Mouse (Mus musculus) c-Kit-positive CD71-positive TER-119-negative erythroid progenitor cells, embryonic 14.5 days (primary cell): Measurements from ENCODE around the gene Gm10964.
A peak's percentile ranks its signal among the peaks of the same experiment; 100 is the strongest.

Source experiments
- DNase-seq: peaks from one replicate; pipeline ENCODE4 v3.0.0-alpha.2; 2013; ENCODE audit warnings: low read depth

Gm10964 gene

DNA sequence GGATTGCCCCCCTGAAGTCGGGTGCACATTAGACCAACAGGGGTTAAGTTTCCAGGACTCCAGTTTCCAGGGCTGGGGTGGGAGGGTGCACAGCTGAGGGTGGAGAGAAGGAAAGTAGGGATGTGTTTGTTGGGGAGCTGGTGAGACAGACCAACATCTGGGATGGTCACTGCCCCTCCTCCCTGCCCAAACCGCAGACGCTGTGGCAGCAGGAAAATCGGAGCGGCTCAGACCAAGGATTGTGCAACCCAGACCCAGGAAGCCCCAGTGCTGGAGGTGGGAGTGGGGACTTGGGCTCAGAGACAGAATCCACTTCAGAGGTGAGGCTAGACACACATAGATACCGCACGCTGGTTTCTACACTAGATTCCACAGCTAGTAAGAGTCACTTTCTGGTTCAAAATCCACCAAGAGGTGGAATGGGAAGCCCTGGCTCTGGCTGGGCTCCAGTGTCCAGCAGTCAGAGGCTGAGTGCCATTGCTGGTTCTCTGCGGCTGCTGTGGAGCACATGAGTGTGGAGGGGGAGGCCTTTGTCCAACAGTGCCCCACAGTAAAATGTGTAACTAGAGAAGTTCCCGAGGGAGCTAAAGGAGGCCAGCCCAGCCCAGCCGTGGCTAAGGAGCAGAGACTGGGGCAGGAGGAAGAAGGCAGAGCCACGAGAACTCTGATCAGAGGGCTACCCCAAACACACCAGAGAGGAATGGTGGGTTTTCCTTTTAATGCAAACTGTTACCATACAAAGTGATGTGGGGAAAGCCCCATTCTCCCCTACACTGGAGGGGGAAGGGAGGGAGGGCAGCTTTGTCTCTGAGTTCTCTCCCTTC is 4.3 kb upstream of the Gm10964 start:
- DNase-seq, result no peak

DNA sequence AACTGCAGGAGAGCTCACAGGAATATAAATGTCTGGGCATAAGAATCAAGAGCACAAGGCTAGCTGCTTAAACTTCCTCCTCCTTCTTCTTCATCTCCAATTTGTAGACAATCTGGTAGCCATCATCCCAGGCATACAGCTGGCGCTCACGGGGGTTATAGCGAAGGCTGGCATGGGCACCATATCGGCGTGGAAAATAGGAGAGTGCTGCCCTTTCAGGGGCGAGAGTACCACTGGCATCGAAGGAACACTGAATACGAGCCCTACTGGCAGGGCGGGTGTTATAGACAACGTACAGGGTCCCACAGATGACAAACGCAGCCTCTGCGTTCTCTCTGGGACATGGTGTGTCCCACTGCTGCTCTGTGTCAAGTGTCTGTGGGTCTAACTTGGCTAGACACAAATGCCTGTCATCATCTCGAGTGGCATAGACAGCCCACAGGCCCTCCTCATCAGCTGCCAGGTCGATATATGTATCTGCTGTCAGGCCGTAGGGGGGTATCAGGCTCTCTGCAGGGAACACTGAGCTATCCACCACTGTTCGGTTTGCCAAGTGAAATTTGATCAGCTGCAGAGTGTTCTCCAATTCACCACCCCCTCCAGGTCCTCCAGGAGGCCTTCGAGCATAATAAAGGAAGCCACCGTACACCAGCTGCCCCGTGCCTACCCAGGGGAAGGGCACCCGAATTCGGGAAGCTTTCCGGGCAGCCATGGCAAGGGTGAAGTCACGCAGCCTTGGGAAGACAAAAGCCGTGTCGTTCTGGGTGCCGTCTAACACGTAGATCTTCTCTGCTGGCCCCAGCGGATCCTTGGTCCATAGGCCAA is 3.2 kb upstream of the Gm10964 start:
- no peak for DNase-seq

DNA sequence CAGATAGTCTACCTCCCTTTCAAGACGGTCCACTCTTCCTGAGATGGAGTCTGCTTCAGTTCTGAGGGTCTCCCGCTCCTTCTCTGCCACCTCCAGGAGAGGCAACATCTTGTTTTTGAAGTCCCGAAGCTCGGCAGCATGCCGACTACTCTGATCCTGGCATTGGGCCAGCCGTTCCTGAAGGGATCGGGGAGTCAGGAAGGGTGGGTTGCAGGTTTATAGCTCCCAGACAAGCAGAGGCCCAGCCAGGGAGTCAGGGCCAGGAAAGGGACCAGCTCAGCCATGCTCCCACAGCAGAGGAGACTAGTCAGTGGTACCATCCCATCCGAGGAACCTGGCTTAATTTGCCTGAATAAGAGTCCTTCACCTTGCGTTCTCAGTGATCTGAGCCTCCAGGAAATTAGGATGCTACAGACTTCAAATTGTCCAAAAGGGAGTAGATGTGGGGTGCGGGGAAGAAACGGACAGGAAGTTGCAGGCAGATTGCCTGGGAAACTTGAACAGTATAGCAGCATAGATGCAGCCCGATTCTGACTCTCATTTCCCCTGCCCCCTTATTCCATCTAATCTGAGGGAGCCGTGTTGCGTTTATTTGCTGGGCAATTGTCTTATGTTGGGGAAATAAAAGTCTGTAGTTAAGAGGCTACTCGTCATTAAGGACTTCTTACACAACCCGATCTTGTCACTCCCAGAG is 2.0 kb upstream of the Gm10964 start:
- no peak for DNase-seq

DNA sequence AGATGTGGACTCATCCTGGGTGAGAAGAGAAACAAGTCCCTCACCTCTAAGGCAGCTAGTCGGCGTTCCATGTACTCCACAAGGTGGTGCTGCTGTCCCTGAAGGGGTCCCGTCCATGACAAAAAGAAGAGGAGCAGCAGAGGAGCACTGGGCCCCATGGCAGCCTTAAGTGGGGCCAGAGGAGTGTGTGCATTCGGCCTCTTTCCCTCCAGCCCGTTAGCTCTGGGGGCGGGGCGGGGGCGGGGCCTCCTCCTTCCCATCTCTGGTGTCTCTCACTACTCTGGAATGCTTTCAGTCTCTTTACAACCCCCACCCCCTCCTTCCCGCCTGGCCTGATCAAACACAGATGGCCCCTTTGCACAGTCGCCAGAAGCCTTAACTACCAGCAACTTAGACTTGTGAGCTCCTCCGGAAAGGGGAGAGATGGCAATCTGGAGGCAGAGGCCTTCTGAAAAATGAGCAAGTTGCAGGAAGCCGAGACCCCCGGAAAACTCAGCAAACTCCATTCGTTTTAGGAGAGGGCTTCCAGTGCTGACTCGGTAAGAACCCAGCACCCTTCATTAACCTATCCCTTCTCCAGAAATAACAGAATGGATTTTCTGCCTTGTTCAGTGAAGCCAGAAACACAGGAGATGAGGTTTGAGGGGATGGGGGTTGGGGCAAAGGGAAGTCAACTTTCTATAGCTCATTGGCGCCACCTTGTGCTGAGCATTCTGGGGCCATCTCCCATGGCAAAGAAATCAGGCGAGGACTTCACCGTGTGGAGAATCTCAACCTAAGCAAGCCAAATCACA is 1.2 kb upstream of the Gm10964 start, which contains the start of gene Olfml3:
Gene Olfml3 (minus strand): TSS at position 224 of the 794 bp plus-strand sequence.
- DNase-seq, result peak; percentile 71

DNA sequence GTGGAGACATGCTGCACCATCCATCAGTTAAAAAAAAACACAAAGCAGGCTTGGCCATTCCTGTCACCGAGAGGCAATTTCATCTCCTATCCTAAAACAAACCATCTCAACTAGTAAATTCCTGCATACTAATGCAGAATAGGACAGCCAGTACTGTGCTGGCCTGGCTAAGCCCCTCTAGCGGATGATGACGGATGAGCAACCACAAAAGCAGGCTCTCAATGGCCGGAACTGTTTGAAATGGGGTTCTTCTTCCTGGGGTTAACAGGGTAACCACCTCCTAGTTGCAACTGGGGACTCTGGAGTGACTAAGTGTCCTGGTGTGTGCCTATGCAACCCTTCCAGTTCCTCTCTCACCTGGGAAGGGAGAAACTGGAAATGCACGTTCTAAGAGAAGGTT is 1.2 kb downstream of the Gm10964 start:
- no peak for DNase-seq

DNA sequence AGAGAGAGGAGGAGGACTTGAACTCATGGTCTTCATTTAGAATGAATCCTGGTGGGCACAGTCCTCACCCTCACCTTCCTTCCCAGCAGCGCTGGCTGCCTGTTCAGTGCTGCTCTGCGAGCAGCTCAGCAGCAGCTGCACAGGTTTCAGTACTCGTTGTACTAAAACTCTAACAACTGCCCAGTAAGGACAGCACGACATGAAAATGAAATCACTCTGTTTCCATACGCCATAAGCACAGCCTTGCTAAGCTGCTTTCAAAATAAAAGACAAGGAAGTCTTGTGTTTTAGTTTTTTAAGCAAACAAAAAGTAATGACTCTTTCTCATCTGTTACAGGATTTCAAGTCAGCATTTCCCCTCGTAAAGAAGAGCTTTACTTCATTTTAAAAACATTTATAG is 4.0 kb downstream of the Gm10964 start:
- DNase-seq, result no peak

DNA sequence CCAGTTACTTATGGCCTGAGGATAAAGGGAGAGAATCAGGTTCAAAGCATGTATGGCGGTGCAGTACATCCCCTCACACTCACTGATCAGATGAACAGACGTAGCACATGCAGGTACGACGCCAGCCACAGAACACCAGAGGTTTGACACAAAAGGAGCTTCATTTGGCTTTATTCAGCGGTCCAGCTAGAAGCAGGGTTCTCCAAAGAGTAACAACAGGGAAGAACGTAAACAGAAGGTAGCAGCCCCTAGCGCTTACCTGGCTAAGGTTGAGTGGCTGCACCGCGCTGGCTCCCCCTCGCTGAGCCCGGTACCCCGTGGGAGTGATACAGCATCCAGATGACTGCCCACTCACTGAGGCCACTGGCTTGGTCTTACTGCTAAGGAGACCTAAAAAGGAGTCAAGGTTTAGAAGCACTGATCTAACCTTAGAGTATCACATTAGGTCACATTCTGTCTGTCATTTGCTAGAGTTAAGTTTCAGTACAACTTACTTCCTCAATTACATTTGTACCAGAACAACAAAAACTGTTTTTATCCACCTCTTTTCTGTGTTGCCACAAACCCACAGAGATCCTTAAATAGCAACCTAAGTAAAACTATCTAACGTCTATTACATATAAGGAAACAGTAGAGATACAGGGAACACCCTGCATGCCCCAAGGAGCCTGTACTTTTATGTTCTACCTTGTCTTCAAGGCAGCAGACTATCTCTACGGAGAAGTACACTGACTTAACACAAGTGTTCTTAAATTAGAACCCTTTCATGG is 6.0 kb downstream of the Gm10964 start:
- no peak for DNase-seq

DNA sequence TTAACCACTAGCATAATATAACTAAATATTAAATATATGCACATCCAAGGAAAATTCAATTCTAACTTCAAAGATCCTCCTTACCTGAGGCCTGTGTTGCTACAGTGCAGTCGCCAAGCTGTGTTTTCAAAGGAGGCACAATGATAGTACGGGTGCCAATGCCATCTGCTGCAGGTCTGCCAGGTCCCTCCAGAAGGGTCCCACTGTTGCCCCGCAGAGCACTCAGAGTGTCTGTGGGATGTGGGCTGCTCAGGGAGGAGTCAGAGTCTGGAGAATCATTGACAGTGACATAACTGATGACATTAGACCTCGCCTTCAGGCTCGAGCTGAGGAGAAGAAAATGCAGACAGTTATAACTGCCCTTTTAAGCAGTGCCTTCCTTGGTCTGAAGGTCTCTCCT is 7.5 kb downstream of the Gm10964 start:
- no peak for DNase-seq

DNA sequence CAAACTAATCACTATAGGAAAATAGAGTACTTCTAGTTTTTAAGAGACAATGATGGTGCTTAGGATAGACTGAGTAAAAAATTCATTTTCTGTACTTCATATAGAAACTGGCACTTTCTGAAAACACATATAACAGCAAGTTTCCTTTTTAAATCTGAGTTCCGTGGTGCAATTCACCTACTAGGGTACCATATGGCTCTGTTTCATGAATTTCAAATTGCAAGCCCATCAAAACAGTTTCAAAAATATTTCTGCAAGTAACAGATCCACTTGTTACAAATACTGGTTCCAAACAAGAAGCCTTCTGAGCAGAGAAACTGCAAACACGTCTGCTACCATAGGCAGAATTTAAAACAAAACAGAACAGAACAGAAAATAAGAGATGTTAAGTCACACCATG is 12.4 kb downstream of the Gm10964 start:
- DNase-seq, result no peak

DNA sequence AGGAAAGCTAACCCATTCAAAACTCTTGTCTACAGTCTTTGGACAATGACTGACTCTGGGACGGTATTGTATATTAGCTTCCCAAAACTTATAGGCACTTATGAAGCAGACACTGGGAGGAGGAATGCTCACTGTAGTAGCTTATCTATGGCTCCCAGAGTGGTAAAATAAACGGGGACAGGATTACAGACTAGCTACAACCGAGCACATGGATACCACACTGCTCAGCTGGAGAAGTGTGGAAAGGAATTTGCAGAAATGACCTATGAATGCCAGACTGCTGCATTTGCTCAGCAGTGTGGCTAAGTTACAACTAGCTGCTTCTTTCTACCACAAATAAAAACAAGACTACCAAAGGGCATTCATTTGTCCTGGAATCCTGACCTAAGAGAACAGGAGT is 16.2 kb downstream of the Gm10964 start:
- DNase-seq, result no peak

DNA sequence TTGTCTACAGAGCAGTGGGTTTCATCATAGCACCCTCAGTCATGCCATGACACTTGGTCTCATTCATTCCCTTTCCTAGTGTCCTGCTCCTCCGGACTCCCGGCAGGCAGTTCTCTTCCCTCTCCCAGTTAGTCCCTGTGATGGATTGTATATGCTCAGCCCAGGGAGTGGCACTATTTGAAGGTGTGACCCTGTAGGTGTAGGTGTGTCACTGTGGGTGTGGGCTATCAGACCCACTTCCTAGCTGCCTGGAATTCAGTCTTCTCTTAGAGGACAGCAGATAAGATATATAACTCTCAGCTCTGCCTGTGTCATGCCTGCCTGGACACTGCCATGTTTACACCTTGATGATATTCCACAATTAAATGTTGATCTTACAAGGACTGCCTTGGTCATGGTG is 17.8 kb downstream of the Gm10964 start:
- no peak for DNase-seq

DNA sequence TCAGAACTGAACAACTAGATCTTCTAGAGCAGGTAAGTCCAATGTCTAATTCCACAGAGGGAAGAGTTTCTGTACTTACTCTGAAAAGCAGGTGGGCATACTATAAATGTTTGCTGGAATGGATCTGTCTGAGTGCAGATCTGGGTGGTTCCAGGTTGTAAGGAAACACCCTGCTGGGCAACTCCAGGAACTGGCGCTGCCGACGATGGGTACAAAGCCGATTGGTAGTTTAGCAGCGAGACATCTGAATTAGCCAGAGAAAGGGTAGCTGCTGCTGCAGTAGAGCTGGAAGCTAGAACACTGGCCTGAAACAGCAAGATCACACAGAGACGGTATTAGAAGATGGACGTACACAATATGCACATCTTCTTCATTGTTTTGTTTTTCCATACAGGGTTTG is 19.3 kb downstream of the Gm10964 start:
- DNase-seq, result no peak

DNA sequence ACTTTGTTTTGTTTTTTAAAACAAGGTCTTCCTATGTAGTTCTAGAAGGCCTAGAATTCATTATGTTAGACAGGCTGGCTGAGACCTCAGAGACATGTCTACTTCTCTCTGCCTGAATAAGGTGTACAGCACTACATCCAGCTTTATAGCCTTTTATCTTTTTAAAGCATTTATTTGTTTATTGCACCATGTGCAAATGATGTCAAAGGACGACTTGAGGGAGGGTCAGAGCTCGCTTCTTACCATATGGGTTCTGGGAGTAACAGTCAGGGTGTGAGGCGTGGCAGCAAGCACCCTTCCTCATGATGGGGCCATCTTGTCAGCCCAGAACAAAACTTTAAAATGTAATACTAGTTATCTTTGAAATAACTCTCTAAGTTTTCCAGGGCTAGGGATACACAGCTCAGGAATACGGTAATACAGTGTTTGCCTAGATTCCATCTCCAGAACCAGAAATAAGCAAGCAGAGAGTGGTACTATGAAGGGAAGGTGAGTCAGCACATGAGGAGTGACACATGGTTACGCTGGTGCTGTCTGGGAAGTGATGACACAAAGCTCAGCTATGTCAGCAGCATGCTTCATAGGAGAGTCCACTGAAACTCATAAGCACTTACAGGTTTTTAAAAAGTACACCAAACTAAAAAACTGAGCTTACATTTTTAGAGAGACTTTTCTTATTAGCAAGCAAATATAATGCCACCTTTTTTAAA is 20.2 kb downstream of the Gm10964 start:
- no peak for DNase-seq

DNA sequence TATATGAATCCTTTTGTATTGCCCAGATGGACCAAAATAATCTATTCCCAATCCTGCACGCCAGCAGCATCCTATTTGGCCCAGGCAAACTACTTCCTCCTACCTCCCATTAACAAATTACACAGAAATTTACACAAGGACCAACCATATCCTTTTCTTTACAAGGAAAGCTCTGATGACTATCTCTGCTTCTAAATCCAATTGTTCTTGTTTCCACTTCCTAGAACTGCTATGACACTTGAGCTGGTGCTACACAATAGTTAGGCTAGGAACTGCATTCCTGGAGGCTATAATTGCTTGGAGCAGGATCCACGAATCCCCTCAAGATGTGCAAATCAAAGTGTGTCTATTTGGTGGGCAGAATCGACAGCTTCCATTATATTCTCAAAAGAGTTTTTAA is 27.6 kb downstream of the Gm10964 start:
- no peak for DNase-seq

DNA sequence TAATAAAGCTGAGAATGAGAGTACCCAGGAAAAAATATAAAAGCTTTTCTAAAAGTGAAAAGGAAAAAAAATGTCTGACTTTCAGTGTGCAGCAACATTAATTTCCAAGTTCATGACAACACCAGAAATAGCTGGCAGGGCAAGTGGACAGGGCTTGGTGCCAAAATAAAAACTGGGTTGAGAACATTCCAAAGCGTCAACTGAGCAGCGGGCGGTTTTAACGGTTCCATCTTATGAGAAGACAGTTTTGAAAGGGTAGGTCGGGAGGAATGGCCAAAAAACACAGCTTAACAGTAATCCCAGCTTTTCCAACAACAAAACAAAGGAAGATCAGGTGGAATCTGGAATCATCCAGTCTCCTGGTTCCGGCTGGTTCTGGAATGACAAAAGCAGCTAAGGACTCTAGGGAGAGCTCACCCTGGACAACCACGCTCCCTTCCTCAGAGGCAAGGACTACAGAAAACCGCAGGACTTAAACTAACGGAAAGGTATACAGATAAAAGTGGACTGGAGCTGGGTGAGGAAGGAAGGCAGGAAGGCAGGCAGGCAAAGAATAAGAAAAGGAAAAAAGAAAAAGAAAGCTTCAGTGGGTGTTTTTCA is 32.5 kb downstream of the Gm10964 start:
- no peak for DNase-seq

DNA sequence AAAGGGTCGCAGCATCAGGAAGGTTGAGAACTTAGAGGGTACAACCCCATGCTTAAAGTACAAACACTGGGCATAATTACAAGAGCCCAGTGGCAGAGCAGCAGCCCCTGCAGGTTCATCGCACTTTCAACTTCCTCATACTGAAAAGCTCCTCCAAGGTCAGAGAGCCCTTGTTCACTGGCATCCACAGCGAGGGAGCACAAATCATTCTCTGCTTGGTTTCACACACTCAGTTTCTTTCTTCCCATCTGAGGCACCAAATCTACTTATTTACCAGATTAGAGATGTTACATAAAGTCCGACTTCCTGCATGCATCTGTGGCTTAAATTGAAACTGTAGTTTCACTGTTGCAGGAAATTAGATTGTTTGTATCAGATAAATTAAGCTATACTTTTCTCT is 33.7 kb downstream of the Gm10964 start:
- DNase-seq, result no peak

DNA sequence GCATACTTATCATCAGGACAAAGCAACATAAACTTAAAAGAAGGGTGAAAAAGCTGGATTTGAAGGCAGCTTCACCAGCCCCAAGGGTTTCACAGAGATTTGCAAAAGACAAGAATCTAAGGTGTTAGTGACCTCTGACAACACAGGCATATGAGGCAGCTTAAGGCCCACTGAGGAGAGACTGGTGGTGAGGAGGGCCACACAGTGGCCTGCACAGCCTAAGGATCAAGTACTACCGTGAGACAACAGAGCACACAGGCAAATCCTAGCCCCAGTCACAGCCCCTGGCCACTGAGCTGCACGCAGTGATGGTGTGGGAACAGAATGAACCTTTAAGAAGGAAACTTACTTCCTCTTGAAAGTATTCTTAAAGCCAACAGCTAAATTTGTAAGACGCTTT is 34.3 kb downstream of the Gm10964 start:
- no peak for DNase-seq

DNA sequence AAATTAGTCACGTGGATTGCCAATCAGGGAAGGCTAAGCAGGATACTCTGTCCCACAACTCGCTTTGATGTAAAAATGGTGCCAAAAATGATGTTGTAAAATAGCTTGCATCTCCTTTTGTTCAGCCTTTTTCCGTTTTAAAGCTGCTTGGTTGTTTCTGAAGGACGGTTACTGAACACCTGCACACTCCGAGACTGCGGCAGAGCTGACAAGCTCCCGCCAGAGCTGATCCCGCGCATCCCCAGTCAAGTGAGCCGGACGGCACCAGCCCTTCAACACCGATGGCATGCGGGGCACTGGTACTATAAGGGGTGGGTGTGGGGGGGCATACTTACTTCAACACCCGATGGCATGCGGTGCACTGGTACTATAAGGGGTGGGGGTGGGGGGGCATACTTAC is 34.8 kb downstream of the Gm10964 start:
- no peak for DNase-seq

DNA sequence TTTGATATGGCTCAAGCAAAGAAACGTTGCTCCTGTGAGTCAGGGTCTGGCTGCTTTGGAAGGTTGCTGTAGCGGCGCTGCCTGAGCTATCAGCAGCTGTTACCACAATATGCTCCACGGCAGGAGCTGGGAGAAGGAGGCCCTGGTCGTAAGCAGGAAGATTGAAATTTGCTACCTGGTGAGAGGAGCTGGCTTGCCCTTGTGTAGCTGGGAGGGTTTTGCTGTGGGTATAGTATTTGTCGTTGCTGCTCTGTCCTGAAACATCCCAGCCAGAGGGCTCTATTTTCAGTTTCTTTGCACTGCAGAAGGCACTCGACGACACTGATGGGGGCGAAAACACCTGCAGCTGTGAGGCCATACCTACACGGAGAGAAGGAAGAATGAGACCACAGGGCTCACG is 38.8 kb downstream of the Gm10964 start:
- DNase-seq, result no peak

DNA sequence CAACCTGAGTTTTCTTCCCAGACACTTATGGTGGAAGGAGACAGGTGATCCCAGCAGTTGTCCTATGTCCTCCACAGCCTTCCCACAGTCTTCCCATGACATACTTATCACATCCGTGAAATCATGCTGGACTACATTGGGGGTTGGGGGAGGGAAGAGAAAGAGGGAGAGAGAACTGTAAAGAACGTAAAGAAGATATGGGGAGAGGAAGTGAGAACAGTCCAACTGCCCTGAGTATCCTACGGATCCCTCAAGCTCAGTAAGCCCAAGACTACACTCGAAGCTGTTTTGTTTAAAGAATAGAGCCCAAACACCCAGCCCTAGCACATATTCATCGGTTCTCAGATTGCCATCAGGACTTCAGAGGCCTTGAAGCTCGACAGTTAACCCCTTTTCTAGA is 39.5 kb downstream of the Gm10964 start:
- no peak for DNase-seq
